Mouse (Mus musculus) lung, postnatal 0 days (tissue): ENCODE results near the gene Recql5.

Experiments used
- CTCF ChIP-seq: IDR thresholded peaks from 2 replicates; pipeline ENCODE4 v1.5.1; 2016; ENCODE audit warnings: antibody characterized with exemption, mild to moderate bottlenecking
- EP300 ChIP-seq: IDR thresholded peaks from 2 replicates; pipeline ENCODE4 v1.6.1; 2016; ENCODE audit warnings: antibody characterized with exemption, mild to moderate bottlenecking, control low read depth

- TF ChIP-seq CTCF (no peak), EP300 (no peak)
Measured at GRCm38 (mm10) chr11:115955195-115955858, 22.1 kb upstream of the Recql5 start.
